Mouse (Mus musculus) ES-Bruce4 (cell line): ENCODE measurements around the gene Bag1.

Experiments used
- CTCF ChIP-seq: IDR thresholded peaks from one replicate; pipeline ENCODE4 v1.8.1; 2011; ENCODE audit warnings: low read depth, low read length
- POLR2A ChIP-seq: IDR thresholded peaks from one replicate; pipeline ENCODE4 v1.8.1; 2011; ENCODE audit warnings: low read length; ENCODE audit not compliant: insufficient read depth

GRCm38 (mm10) chr4:40919785-40920184 is 28.3 kb downstream of the Bag1 start, which contains the start of gene Spink4:
- TF ChIP-seq POLR2A: no peak
- TF ChIP-seq CTCF: no peak
